Mouse (Mus musculus) 3134 (cell line): ENCODE results near the gene Clhc1.

Experiments used
- DNase-seq: peaks from one replicate; pipeline ENCODE4 v3.0.0-alpha.2; 2011; ENCODE audit warnings: low spot score; ENCODE audit not compliant: insufficient read length; ENCODE audit errors: extremely low read depth

The Clhc1 gene

GRCm38 (mm10) chr11:29560452-29560851, 12.7 kb downstream of the Clhc1 start:
- no peak for DNase-seq

GRCm38 (mm10) chr11:29560990-29561389, 13.2 kb downstream of the Clhc1 start:
- DNase-seq = no peak

GRCm38 (mm10) chr11:29563406-29563805, 15.7 kb downstream of the Clhc1 start:
- no peak for DNase-seq

- no peak for DNase-seq
Measured at GRCm38 (mm10) chr11:29571536-29571935, 23.8 kb downstream of the Clhc1 start.

- no peak for DNase-seq
Measured at GRCm38 (mm10) chr11:29572656-29573055, 24.9 kb downstream of the Clhc1 start.

GRCm38 (mm10) chr11:29579610-29580009, 31.9 kb downstream of the Clhc1 start:
- DNase-seq = no peak

- no peak for DNase-seq
Measured at GRCm38 (mm10) chr11:29595217-29595616, 47.5 kb downstream of the Clhc1 start.

GRCm38 (mm10) chr11:29597159-29597558, 49.4 kb downstream of the Clhc1 start:
- no peak for DNase-seq

GRCm38 (mm10) chr11:29599000-29599399, 51.2 kb downstream of the Clhc1 start:
- DNase-seq = no peak

GRCm38 (mm10) chr11:29603581-29603980, 55.8 kb downstream of the Clhc1 start:
- no peak for DNase-seq

GRCm38 (mm10) chr11:29607465-29607990, 59.8 kb downstream of the Clhc1 start:
- DNase-seq = no peak

GRCm38 (mm10) chr11:29609756-29610468, 62.2 kb downstream of the Clhc1 start:
- no peak for DNase-seq

- DNase-seq = no peak
Measured at GRCm38 (mm10) chr11:29612007-29612406, 64.3 kb downstream of the Clhc1 start.

- DNase-seq = no peak
Measured at GRCm38 (mm10) chr11:29613185-29613735, 65.5 kb downstream of the Clhc1 start.

GRCm38 (mm10) chr11:29614217-29614924, 66.6 kb downstream of the Clhc1 start:
- DNase-seq = no peak

- DNase-seq = no peak
Measured at GRCm38 (mm10) chr11:29622030-29622790, 74.5 kb downstream of the Clhc1 start.

GRCm38 (mm10) chr11:29623327-29623726, 75.6 kb downstream of the Clhc1 start:
- DNase-seq = no peak

- DNase-seq = no peak
Measured at GRCm38 (mm10) chr11:29626541-29626940, 78.8 kb downstream of the Clhc1 start.

GRCm38 (mm10) chr11:29627706-29628105, 80.0 kb downstream of the Clhc1 start:
- DNase-seq = no peak
